10 mouse cellular contexts compared by ENCODE assay signal in genomic region chr4:123225718-123226403, GRCm38 (mm10). TPM values are rescaled to one million over a fixed set of nuclear protein-coding genes. Genes with fewer than 3 reads are reported as not detected.
DNase-seq lines count a peak whose midpoint lies in the region; ATAC-seq and TF ChIP-seq lines count a peak whose summit lies in the region.
"Had no signal": no experiment of that assay in that cellular context is flagged by ENCODE, and none has a peak within 500 bp of the region (broad histone marks: within the 10 kb centered on the region; RNA-seq: fewer than 3 reads in every experiment).

No protein-coding gene starts in this region.

- no peaks in the 10 kb centered on the region for H3K4me1 ChIP-seq in midbrain, embryonic 13.5 days (replicated peaks)
- H3K4me1 ChIP-seq in midbrain, embryonic 15.5 days, result no peaks in the 10 kb centered on the region
- peaks cover 20% of the 10 kb centered on the region for H3K4me1 ChIP-seq in stomach, embryonic 16.5 days (ENCODE audit: control insufficient read depth, insufficient read depth, low read length)
- no peaks in the 10 kb centered on the region for H3K4me1 ChIP-seq in cerebellum, adult 2 months (ENCODE audit: control insufficient read depth, insufficient read depth, low read length)

- intact Hi-C loops in left cerebral cortex, adult 2 months (cut with DNase I), result no loop called here

- ATAC-seq in midbrain, embryonic 13.5 days, result no peak
- ATAC-seq in midbrain, embryonic 15.5 days (replicated peaks), result no peak
- ATAC-seq in stomach, embryonic 16.5 days (ENCODE audit: insufficient read depth, low FRiP score), result peak; percentile 59

- WGBS in midbrain, embryonic 13.5 days, result 83% methylated on average over 10 of the region's 10 CpGs
- 84% methylated on average over 10 of the region's 10 CpGs for WGBS in midbrain, embryonic 15.5 days
- 42% methylated on average over 10 of the region's 10 CpGs for WGBS in stomach, embryonic 16.5 days
- 39% methylated on average over 10 of the region's 10 CpGs for WGBS in cerebellum, adult 2 months

- no peak overlapping the region for H3K4me3 ChIP-seq in midbrain, embryonic 13.5 days (replicated peaks)
- no peak overlapping the region for H3K4me3 ChIP-seq in midbrain, embryonic 15.5 days
- H3K4me3 ChIP-seq in stomach, embryonic 16.5 days (replicated peaks; ENCODE audit: low read length), result no peak overlapping the region
- no peak overlapping the region for H3K4me3 ChIP-seq in left cerebral cortex, adult 2 months
- no peak overlapping the region for H3K4me3 ChIP-seq in cerebellum, adult 2 months (replicated peaks; ENCODE audit: insufficient read depth, low read depth, low read length)
- H3K4me3 ChIP-seq: hindbrain, embryonic 10.5 days; limb, embryonic 12.5 days; neural tube, embryonic 12.5 days had no signal

- H3K27me3 ChIP-seq in midbrain, embryonic 13.5 days, result no peaks in the 10 kb centered on the region
- H3K27me3 ChIP-seq in midbrain, embryonic 15.5 days (replicated peaks), result no peaks in the 10 kb centered on the region
- no peaks in the 10 kb centered on the region for H3K27me3 ChIP-seq in stomach, embryonic 16.5 days (ENCODE audit: control insufficient read depth, insufficient read depth, low read length)
- H3K27me3 ChIP-seq in cerebellum, adult 2 months (ENCODE audit: control insufficient read depth, insufficient read depth, low read length), result no peaks in the 10 kb centered on the region
- H3K27me3 ChIP-seq: neural tube, embryonic 12.5 days had no signal

- 0 out of 2 replicates have a peak overlapping the region, but pooled peaks have one; percentile 3 for H3K9ac ChIP-seq in midbrain, embryonic 13.5 days (replicated peaks)
- no peak overlapping the region for H3K9ac ChIP-seq in midbrain, embryonic 15.5 days
- H3K9ac ChIP-seq in stomach, embryonic 16.5 days (ENCODE audit: low read length), result no peak overlapping the region
- H3K9ac ChIP-seq: limb, embryonic 12.5 days; neural tube, embryonic 12.5 days had no signal

- no peaks in the 10 kb centered on the region for H3K36me3 ChIP-seq in midbrain, embryonic 13.5 days
- no peaks in the 10 kb centered on the region for H3K36me3 ChIP-seq in midbrain, embryonic 15.5 days (replicated peaks)
- H3K36me3 ChIP-seq in stomach, embryonic 16.5 days (ENCODE audit: control insufficient read depth, insufficient read depth, low read length), result no peaks in the 10 kb centered on the region
- H3K36me3 ChIP-seq: hindbrain, embryonic 10.5 days; limb, embryonic 12.5 days; neural tube, embryonic 12.5 days had no signal

- no peaks in the 10 kb centered on the region for H3K9me3 ChIP-seq in midbrain, embryonic 13.5 days
- H3K9me3 ChIP-seq in midbrain, embryonic 15.5 days, result no peaks in the 10 kb centered on the region
- H3K9me3 ChIP-seq in stomach, embryonic 16.5 days (replicated peaks; ENCODE audit: control insufficient read depth, low read length), result no peaks in the 10 kb centered on the region
- H3K9me3 ChIP-seq: hindbrain, embryonic 10.5 days; limb, embryonic 12.5 days; neural tube, embryonic 12.5 days had no signal

- no peak overlapping the region for H3K4me2 ChIP-seq in midbrain, embryonic 13.5 days (replicated peaks)
- no peak overlapping the region for H3K4me2 ChIP-seq in midbrain, embryonic 15.5 days
- H3K4me2 ChIP-seq in stomach, embryonic 16.5 days (ENCODE audit: low read depth, low read length), result no peak overlapping the region
- H3K4me2 ChIP-seq: limb, embryonic 12.5 days; neural tube, embryonic 12.5 days had no signal

- H3K27ac ChIP-seq in midbrain, embryonic 13.5 days, result no peak overlapping the region
- H3K27ac ChIP-seq in midbrain, embryonic 15.5 days, result no peak overlapping the region
- H3K27ac ChIP-seq in stomach, embryonic 16.5 days (ENCODE audit: low read length), result no peak overlapping the region
- H3K27ac ChIP-seq in left cerebral cortex, adult 2 months, result no peak overlapping the region
- H3K27ac ChIP-seq in cerebellum, adult 2 months (ENCODE audit: insufficient read depth, low read length), result no peak overlapping the region
- H3K27ac ChIP-seq: limb, embryonic 12.5 days; neural tube, embryonic 12.5 days had no signal

- peak; percentile 81 for DNase-seq in gastrocnemius, postnatal 25 days
- DNase-seq in heart, postnatal 4 days, result peak; percentile 62
- no peak for DNase-seq in left cerebral cortex, adult 2 months (ENCODE audit: extremely low spot score in 1 of 2, low spot score in 2 of 2)
- DNase-seq in cerebellum, adult 2 months, result no peak

- no peak for TF ChIP-seq CTCF in left cerebral cortex, adult 2 months (IDR thresholded peaks at IDR 0.05)
- TF ChIP-seq CTCF in cerebellum, adult 2 months (IDR thresholded peaks at IDR 0.05; ENCODE audit: borderline replicate concordance, insufficient read depth, low read depth, low read length), result no peak

- no peak for TF ChIP-seq POLR2A in cerebellum, adult 2 months (IDR thresholded peaks at IDR 0.05; ENCODE audit: borderline replicate concordance, insufficient read depth, low read length)

RNA-seq across cellular contexts. Expression of gene Heyl, which starts 7.5 kb away (rescaled TPM):
- 5.5 and 6.6 TPM in 2 replicates for polyA plus RNA-seq in midbrain, embryonic 13.5 days (2015; fragmentation: Nextera tagmentation; extraction: Ambion mirVana)
- 6.9 and 7.0 TPM in 2 replicates for polyA plus RNA-seq in midbrain, embryonic 15.5 days (2015; fragmentation: Nextera tagmentation; extraction: Ambion mirVana)
- total RNA-seq in gastrocnemius, postnatal 25 days (2021), result 1 to 10 TPM; 6.7 to 7.4 TPM
- total RNA-seq in heart, postnatal 4 days (2021), result 10 to 100 TPM; 26.9 to 28.3 TPM
- 18.5 and 21.3 TPM in 2 replicates for polyA plus RNA-seq in stomach, embryonic 16.5 days (2015; fragmentation: Nextera tagmentation; extraction: Ambion mirVana)
- 1 to 10 TPM; 2.7 to 3.9 TPM for total RNA-seq in left cerebral cortex, adult 2 months (2021)
- 3.1 and 3.5 TPM in 2 replicates for polyA plus RNA-seq in cerebellum, adult 2 months (2012; rRNA removed)

RNA-seq across cellular contexts. Expression of gene Nt5c1a, which starts 24.6 kb away (rescaled TPM):
- not detected in 2 replicates for polyA plus RNA-seq in midbrain, embryonic 13.5 days (2015; fragmentation: Nextera tagmentation; extraction: Ambion mirVana)
- polyA plus RNA-seq in midbrain, embryonic 15.5 days (2015; fragmentation: Nextera tagmentation; extraction: Ambion mirVana), result 0.32 TPM in 1 of 2 replicates, not detected in the other
- 10 to 100 TPM; 19.6 to 32.5 TPM for total RNA-seq in gastrocnemius, postnatal 25 days (2021)
- total RNA-seq in heart, postnatal 4 days (2021), result 10 to 100 TPM; 21.3 to 24.6 TPM
- polyA plus RNA-seq in stomach, embryonic 16.5 days (2015; fragmentation: Nextera tagmentation; extraction: Ambion mirVana), result not detected in 2 replicates
- 10 to 100 TPM in 1 of 2 experiments, 1 to 10 TPM in 1; 9.3 to 11.4 TPM for total RNA-seq in left cerebral cortex, adult 2 months (2021)
- 9.8 and 12.8 TPM in 2 replicates for polyA plus RNA-seq in cerebellum, adult 2 months (2012; rRNA removed)
- polyA plus RNA-seq: hindbrain, embryonic 10.5 days; limb, embryonic 12.5 days had no signal

RNA-seq across cellular contexts. Expression of gene Pabpc4, which starts 36.3 kb away (rescaled TPM):
- polyA plus RNA-seq in midbrain, embryonic 13.5 days (2015; fragmentation: Nextera tagmentation; extraction: Ambion mirVana), result 25.5 and 27.1 TPM in 2 replicates
- polyA plus RNA-seq in midbrain, embryonic 15.5 days (2015; fragmentation: Nextera tagmentation; extraction: Ambion mirVana), result 30.5 and 31.8 TPM in 2 replicates
- 100 to 1,000 TPM; 278 to 325 TPM for total RNA-seq in gastrocnemius, postnatal 25 days (2021)
- total RNA-seq in heart, postnatal 4 days (2021), result 100 to 1,000 TPM; 246 to 255 TPM
- 31.2 and 42.5 TPM in 2 replicates for polyA plus RNA-seq in stomach, embryonic 16.5 days (2015; fragmentation: Nextera tagmentation; extraction: Ambion mirVana)
- total RNA-seq in left cerebral cortex, adult 2 months (2021), result 10 to 100 TPM; 44.9 to 45.4 TPM
- polyA plus RNA-seq in cerebellum, adult 2 months (2012; rRNA removed), result 30.8 and 32.3 TPM in 2 replicates

RNA-seq across cellular contexts. Expression of gene Hpcal4, which starts 42.8 kb away (rescaled TPM):
- polyA plus RNA-seq in midbrain, embryonic 13.5 days (2015; fragmentation: Nextera tagmentation; extraction: Ambion mirVana), result 14.1 and 16.5 TPM in 2 replicates
- 48.0 and 52.8 TPM in 2 replicates for polyA plus RNA-seq in midbrain, embryonic 15.5 days (2015; fragmentation: Nextera tagmentation; extraction: Ambion mirVana)
- under 1 TPM in 1 of 2 experiments, not detected in 1; 0.36 TPM for total RNA-seq in gastrocnemius, postnatal 25 days (2021)
- under 1 TPM; 0.26 to 0.54 TPM for total RNA-seq in heart, postnatal 4 days (2021)
- 3.8 and 4.2 TPM in 2 replicates for polyA plus RNA-seq in stomach, embryonic 16.5 days (2015; fragmentation: Nextera tagmentation; extraction: Ambion mirVana)
- total RNA-seq in left cerebral cortex, adult 2 months (2021), result 100 to 1,000 TPM; 530 to 532 TPM
- polyA plus RNA-seq in cerebellum, adult 2 months (2012; rRNA removed), result 23.9 and 25.7 TPM in 2 replicates

Comparison
In these comparisons a context has a peak if more than half of its experiments do, and no peak if none do; other contexts are left out.
1. DNase-seq: peak in gastrocnemius, postnatal 25 days (single experiment) and heart, postnatal 4 days (single experiment); none in left cerebral cortex, adult 2 months (0 of 2) and cerebellum, adult 2 months (0 of 2).